Mouse (Mus musculus) urinary bladder, postnatal 4 days (tissue): ENCODE measurements around the gene Cysrt1.

ENCODE experiments used
- DNase-seq, 2 experiments: peaks; one replicate each; pipeline ENCODE4 v3.0.0; 2021 to 2022; ENCODE audit warnings: low spot score in 2 of 2

Gene Cysrt1

GRCm38 (mm10) chr2:25242101-25242506 lies at the start of gene Cysrt1, which contains the start of gene Rnf208:
TSS of gene Cysrt1 (minus strand) at chr2:25242452.
TSS of gene Rnf208 (plus strand) at chr2:25242255.
- no peak for DNase-seq

GRCm38 (mm10) chr2:25291184-25292053 lies 49.2 kb upstream of the Cysrt1 start:
- no peak for DNase-seq

GRCm38 (mm10) chr2:25290816-25291130 lies 48.5 kb upstream of the Cysrt1 start:
- no peak for DNase-seq

GRCm38 (mm10) chr2:25290101-25290815 lies 48.0 kb upstream of the Cysrt1 start:
- DNase-seq: no peak

GRCm38 (mm10) chr2:25289651-25290050 lies 47.4 kb upstream of the Cysrt1 start, which contains the start of gene Lrrc26:
TSS of gene Lrrc26 (plus strand) at chr2:25289915.
- DNase-seq: no peak

- no peak for DNase-seq
These were observed 46.6 kb upstream of the Cysrt1 start for GRCm38 (mm10) chr2:25288734-25289345.

GRCm38 (mm10) chr2:25287927-25288649 lies 45.8 kb upstream of the Cysrt1 start, which contains the start of gene Tmem210:
TSS of gene Tmem210 (plus strand) at chr2:25288145.
- DNase-seq: no peak

GRCm38 (mm10) chr2:25286837-25287636 lies 44.8 kb upstream of the Cysrt1 start:
- no peak for DNase-seq

- no peak for DNase-seq
These were observed 44.1 kb upstream of the Cysrt1 start for GRCm38 (mm10) chr2:25286314-25286713.

- DNase-seq: no peak
These were observed 43.3 kb upstream of the Cysrt1 start for GRCm38 (mm10) chr2:25285551-25285950.

GRCm38 (mm10) chr2:25278928-25279882 lies 37.0 kb upstream of the Cysrt1 start:
- DNase-seq: peak; percentile 66 to 86

- DNase-seq: no peak
These were observed 30.8 kb upstream of the Cysrt1 start for GRCm38 (mm10) chr2:25273010-25273409.

- DNase-seq: no peak
These were observed 30.3 kb upstream of the Cysrt1 start for GRCm38 (mm10) chr2:25272515-25272914.

GRCm38 (mm10) chr2:25271827-25272511 lies 29.7 kb upstream of the Cysrt1 start, which contains the start of the genes Ssna1 and Anapc2:
TSS of gene Ssna1 (minus strand) at chr2:25272438.
TSS of gene Anapc2 (plus strand) at chr2:25272478.
- DNase-seq: peak; percentile 95 to 98

- no peak for DNase-seq
These were observed 25.6 kb upstream of the Cysrt1 start for GRCm38 (mm10) chr2:25267746-25268309.

- DNase-seq: no peak
These were observed 25.0 kb upstream of the Cysrt1 start for GRCm38 (mm10) chr2:25267241-25267640.

- no peak for DNase-seq
These were observed 24.5 kb upstream of the Cysrt1 start for GRCm38 (mm10) chr2:25266720-25267119.

GRCm38 (mm10) chr2:25265897-25266656 lies 23.8 kb upstream of the Cysrt1 start:
- no peak for DNase-seq
